Mouse (Mus musculus) CH12.LX (cell line): Measurements from ENCODE around the gene Btbd3.

Experiments used
- CTCF ChIP-seq, 2 experiments: IDR thresholded peaks in 1 of 2; conservative IDR thresholded peaks in 1 of 2; 2 replicates each; pipeline ENCODE4 v1.5.1; 2011 to 2012; ENCODE audit warnings: low read depth in 2 of 2, low read length in 2 of 2, improper control_type of control experiment in 1 of 2, inconsistent platforms in 1 of 2, mild to moderate bottlenecking in 1 of 2, moderate library complexity in 1 of 2
- E2F4 ChIP-seq: IDR thresholded peaks from 2 replicates; pipeline ENCODE4 v1.6.1; 2011; ENCODE audit warnings: low read depth, low read length, improper control_type of control experiment; ENCODE audit not compliant: insufficient replicate concordance
- MAZ ChIP-seq: IDR thresholded peaks from 2 replicates; pipeline ENCODE4 v1.6.1; 2012; ENCODE audit warnings: low read depth, mild to moderate bottlenecking, inconsistent platforms, low read length, improper control_type of control experiment, moderate library complexity
- NELFE ChIP-seq: IDR thresholded peaks from 2 replicates; pipeline ENCODE4 v1.6.1; 2011; ENCODE audit warnings: low read depth, low read length, improper control_type of control experiment
- POLR2A ChIP-seq: IDR thresholded peaks from 2 replicates; pipeline ENCODE4 v1.6.1; 2011; ENCODE audit warnings: low read depth, mild to moderate bottlenecking, improper control_type of control experiment, low read length
- ZKSCAN1 ChIP-seq: IDR thresholded peaks from 2 replicates; pipeline ENCODE4 v1.6.1; 2012; ENCODE audit warnings: low read depth, inconsistent platforms, low read length, improper control_type of control experiment, borderline replicate concordance

- TF ChIP-seq E2F4, result no peak
- no peak for TF ChIP-seq NELFE
- TF ChIP-seq MAZ, result no peak
- no peak for TF ChIP-seq POLR2A
- no peak for TF ChIP-seq CTCF (conservative IDR thresholded peaks at IDR 0.05 in 1 of 2, IDR thresholded peaks at IDR 0.05 in 1 of 2; ENCODE audit: low read depth in 2 of 2, low read length in 2 of 2)
- TF ChIP-seq ZKSCAN1, result no peak
Observed at GRCm38 (mm10) chr2:138587795-138588545, 331.6 kb downstream of the Btbd3 start.
